Mouse (Mus musculus): ENCODE measurements around the gene Arhgap42.

Arhgap42 gene

DNA sequence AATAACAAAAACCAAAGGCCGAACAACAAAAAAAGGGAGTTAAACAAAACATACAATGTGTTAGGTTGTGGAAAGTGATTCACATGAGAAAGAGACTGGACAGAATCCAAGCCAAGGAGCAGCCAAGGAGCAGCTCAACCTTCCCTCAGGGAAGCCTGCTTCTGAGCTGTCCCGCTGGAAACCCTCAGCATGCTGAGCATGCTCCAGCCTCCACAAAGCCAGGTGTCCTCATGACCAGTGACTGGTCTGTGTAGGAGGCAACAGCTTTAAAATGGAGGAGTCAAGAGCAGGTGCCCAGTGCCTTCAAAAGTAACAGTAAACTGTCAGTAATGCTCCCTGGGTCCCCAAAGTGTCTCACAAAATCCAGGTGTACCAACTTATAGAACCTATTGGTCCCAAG lies 28.4 kb downstream of the Arhgap42 start:
- no peak for DNase-seq (ENCODE audit: low spot score)

DNA sequence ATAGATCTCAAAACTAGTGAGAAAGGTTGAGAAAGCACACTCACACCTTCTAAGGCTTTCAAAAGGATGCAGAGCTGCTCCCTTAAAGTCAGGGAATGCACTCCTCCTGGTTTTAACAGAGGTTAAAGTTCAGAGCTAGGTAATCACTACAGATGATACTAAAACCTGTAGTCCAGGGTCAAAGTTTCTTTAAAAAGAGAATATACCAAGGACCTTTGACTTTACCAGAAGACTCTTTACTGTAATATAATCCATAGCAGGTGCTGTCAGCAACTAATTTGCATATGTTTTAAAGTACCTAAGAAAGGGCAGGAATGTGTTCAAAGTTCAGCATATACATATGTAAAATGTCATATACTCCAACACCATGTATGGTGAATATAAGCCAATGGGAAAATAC lies 30.7 kb downstream of the Arhgap42 start:
- DNase-seq (ENCODE audit: low spot score), result no peak

DNA sequence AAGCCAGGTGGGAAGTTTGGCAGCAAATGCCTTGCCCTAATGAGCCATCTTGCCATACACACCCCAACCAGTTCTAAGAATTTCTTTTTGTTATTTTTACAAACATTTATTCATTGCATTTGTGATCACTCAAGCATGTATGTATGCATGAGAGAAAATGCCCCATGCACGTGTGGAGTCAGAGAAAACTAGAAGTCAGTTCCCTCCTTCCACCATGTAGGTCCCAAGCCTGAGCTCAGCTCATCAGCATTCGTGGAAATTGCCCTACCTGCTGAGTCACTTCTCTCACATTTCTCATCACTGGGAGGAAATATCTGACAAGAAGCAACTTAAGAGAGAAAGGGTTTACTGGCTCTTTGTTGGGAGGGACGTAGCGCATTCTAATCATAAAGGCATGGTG lies 31.6 kb downstream of the Arhgap42 start:
- DNase-seq (ENCODE audit: low spot score), result no peak

DNA sequence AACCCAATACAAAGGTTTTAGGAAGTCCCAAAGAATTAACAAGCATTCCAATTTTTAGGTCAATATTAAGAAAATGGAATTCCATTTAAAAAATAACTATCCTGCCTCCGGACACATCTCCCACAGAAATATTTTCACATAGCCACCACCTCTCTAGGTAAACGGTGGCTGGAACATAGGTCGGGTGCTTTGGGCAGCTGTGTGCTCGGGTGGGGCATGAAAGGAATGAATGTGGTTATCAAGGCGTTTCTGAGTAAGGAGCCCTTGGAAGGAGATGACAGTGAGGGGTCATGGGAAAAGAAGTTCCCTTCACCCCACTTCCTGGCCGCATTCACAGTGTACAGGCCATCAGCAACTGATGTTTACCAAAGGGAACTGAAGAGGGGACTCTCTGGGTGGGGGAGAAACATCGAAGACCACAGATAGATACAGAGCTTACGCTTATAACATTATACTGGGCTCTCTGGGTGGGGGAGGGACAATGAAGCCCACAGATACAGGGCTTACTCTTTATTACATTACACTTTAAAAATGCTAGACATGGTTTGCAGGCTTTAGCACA lies 38.0 kb downstream of the Arhgap42 start:
- DNase-seq (ENCODE audit: low spot score), result no peak

DNA sequence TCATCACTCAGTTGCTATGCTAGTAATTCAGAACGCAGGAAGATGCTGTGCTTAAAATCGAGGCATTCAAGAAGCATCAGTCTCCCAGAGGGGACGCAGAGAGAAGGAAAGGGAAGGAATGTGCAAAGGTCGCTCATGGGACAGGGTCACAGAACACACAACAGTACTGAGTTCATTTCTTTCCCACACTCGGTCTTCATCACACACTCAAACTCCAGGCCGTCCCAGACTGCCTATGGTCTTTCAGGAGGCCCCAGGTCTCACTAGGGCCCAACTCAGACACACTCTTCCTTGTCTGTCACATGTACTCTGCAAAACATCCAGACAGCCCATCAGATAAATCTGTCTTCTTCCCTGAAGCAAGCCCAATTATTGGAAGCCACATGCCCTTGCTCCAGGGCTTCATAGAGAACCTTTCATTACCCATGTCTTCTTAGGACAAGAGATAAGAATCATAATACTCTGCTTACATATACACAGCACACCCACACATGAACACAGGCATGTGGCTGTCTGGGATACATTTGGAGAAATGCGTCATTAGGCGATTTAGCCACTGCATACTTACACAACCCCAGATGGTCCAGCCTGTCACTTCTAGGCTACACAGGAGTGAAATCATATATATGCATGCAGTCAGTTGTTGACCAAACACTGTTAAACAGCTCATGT lies 39.6 kb downstream of the Arhgap42 start:
- DNase-seq (ENCODE audit: low spot score), result no peak

GRCm38 (mm10) chr9:9198645-9199044 lies 40.3 kb downstream of the Arhgap42 start:
- no peak for DNase-seq (ENCODE audit: low spot score)

GRCm38 (mm10) chr9:9196046-9196445 lies 42.9 kb downstream of the Arhgap42 start:
- DNase-seq (ENCODE audit: low spot score), result no peak

GRCm38 (mm10) chr9:9194496-9194895 lies 44.4 kb downstream of the Arhgap42 start:
- no peak for DNase-seq (ENCODE audit: low spot score)

DNA sequence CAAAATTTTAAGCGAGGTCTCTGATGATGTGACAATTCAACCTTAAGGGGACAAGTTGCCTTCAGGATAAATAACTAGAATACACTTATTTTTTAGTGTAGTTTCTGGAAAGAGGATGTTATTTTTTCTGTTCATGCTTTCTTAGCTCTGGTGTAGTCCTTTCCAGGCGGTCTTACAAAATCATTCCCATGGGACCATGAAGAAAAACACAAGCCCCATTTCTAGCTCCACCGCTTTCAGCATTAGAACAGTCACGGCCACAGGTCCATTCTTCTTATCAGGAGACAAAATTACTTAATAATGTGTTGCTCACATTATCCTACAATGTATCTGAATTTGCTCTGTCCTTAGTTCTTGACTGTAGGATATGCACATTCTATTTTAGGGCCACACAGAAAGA lies 46.2 kb downstream of the Arhgap42 start:
- DNase-seq (ENCODE audit: low spot score), result no peak

- no peak for DNase-seq (ENCODE audit: low spot score)
These were observed 48.1 kb downstream of the Arhgap42 start for GRCm38 (mm10) chr9:9190835-9191234.

DNA sequence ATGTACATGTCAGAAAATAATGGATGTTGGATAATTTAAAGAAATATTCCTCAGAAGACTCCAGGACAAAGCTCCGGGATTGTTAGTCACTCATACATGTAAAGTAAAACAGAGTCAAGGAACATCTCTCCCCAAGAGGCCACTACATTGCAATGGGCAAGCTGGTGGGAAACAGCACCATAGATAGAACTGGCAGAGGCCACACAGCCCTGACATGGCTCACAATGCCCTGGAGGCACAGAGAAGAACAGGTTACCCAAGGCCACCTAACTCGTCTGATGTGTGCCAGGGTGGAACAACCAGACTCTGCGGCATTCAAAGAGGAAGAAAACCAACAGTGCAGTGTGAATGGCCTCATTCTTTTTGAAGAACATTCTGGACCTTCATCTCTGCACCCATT lies 50.7 kb downstream of the Arhgap42 start:
- DNase-seq (ENCODE audit: low spot score), result no peak

GRCm38 (mm10) chr9:9177745-9178144 lies 61.2 kb downstream of the Arhgap42 start:
- no peak for DNase-seq (ENCODE audit: low spot score)

GRCm38 (mm10) chr9:9174924-9175323 lies 64.0 kb downstream of the Arhgap42 start:
- no peak for DNase-seq (ENCODE audit: low spot score)

GRCm38 (mm10) chr9:9174206-9174605 lies 64.7 kb downstream of the Arhgap42 start:
- no peak for DNase-seq (ENCODE audit: low spot score)

DNA sequence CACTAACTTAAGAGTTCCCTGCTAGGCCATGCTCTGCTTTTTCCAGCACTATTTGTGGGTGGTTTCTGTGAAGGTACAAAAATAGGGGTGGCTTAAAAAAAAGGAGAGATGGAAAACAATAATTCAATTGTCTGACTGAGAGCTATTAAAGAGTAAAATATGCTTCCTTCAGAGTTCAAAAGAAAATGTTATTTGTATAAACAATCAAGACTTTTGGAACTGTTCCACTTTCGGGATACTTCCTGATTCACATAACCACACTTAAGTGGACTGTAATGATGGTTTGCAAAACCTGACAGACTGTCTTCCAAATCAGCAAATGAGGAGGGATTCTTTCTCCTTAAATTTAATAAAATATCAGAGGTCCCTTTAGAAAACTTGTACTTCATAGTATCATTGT lies 65.8 kb downstream of the Arhgap42 start:
- DNase-seq (ENCODE audit: low spot score), result no peak

GRCm38 (mm10) chr9:9171146-9171816 lies 67.6 kb downstream of the Arhgap42 start:
- no peak for DNase-seq (ENCODE audit: low spot score)

GRCm38 (mm10) chr9:9165641-9166063 lies 73.2 kb downstream of the Arhgap42 start:
- DNase-seq (ENCODE audit: low spot score), result peak; percentile 9

- DNase-seq (ENCODE audit: low spot score), result no peak
These were observed 78.2 kb downstream of the Arhgap42 start for GRCm38 (mm10) chr9:9160736-9161135.

DNA sequence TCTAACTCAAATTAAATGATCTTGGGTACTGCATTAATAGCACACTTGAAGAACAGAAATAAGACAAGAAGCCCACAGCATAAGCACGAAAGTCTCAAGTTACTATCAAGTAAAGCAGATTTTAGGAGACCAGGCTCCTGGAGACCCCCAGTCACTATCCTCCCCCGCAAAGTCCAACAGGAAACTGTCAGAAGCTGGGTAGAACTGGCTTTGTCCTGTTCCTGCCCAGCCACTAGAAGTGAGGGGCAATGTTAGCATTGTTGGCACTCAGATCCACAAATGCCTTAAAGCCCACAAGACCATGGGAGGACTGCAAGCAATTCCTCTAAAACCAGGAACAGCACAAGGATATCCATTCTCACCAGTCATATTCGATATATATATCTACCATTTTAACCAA lies 80.7 kb downstream of the Arhgap42 start:
- no peak for DNase-seq (ENCODE audit: low spot score)

GRCm38 (mm10) chr9:9157425-9157824 lies 81.5 kb downstream of the Arhgap42 start:
- no peak for DNase-seq (ENCODE audit: low spot score)

- DNase-seq (ENCODE audit: low spot score), result no peak
These were observed 84.3 kb downstream of the Arhgap42 start for GRCm38 (mm10) chr9:9154636-9155035.

- no peak for DNase-seq (ENCODE audit: low spot score)
These were observed 94.4 kb downstream of the Arhgap42 start for GRCm38 (mm10) chr9:9144301-9145121.

DNA sequence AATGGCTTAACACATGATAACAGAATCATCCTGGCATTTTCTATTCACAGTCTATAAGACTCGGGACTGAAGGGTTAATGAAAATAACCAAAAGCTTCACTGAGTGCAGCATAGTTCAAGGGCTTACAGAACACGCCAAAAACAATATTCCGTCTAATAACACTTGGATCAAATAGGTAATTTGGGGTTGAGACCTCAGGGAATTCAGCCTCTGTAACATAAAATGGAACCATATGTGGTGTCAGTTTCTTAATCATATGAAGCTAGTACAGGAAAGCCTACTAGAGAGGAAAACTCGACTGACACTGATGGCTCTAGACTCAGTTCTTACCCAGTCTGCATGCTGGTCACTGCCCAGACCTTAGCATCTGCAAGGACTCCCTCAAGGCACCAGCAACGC lies 95.8 kb downstream of the Arhgap42 start:
- no peak for DNase-seq (ENCODE audit: low spot score)
